Comparison of ENCODE assay signal across 35 mouse cellular contexts in the genomic region with DNA sequence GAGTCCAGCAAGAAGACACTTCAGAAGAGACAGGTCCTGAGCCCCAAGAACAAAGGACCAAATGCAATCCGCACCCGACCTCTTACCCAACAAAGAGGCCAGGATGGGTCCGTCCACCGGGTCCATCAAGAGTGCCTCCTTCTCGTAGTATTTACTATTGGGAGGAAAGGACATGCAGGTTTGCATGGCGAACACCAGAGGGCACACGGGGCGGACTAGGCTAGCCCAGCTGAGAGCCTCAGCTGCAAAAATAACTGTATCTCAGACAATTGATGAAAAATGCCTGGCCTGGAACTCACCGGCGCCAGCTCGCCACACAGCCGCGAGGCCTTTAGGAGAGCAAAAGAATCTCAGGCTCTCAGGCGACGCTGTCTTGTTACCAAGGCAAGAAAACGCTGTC. TPM values are rescaled to one million over a fixed set of nuclear protein-coding genes. Genes with fewer than 3 reads are reported as not detected.
DNase-seq lines count a peak whose midpoint lies in the region; TF ChIP-seq lines count a peak whose summit lies in the region.
"Had no signal": no experiment of that assay in that cellular context is flagged by ENCODE, and none has a peak within 500 bp of the region (broad histone marks: within the 10 kb centered on the region; RNA-seq: fewer than 3 reads in every experiment).

No protein-coding gene starts in this region.

- TF ChIP-seq CTCF in heart, adult 2 months (IDR thresholded peaks at IDR 0.05), result 0 out of 2 replicates have a peak, but pooled peaks have one; percentile 7
- TF ChIP-seq CTCF in left cerebral cortex, adult 2 months (IDR thresholded peaks at IDR 0.05), result peak; percentile 17

- peaks cover 10% of the 10 kb centered on the region for H3K27me3 ChIP-seq in heart, adult 2 months (ENCODE audit: control insufficient read depth, insufficient read depth, low read length)

- H3K4me3 ChIP-seq in heart, adult 2 months, result no peak overlapping the region
- H3K4me3 ChIP-seq in left cerebral cortex, adult 2 months, result no peak overlapping the region
- H3K4me3 ChIP-seq: embryonic facial prominence, embryonic 12.5 days; forebrain, embryonic 10.5 days; hindbrain, embryonic 12.5 days; limb, embryonic 12.5 days; liver, embryonic 15.5 days had no signal

- no peak for TF ChIP-seq POLR2A in heart, adult 2 months (IDR thresholded peaks at IDR 0.05; ENCODE audit: insufficient read depth, low read depth, low read length)

- DNase-seq in heart, adult 2 months, result no peak
- DNase-seq in heart, adult 11 months, result no peak
- DNase-seq in left cerebral cortex, adult 2 months (ENCODE audit: extremely low spot score in 1 of 2, low spot score in 2 of 2), result no peak
- no peak for DNase-seq in left cerebral cortex, adult 18-20 months (ENCODE audit: low spot score in 2 of 2)
- DNase-seq in retina, embryonic 14.5 days (ENCODE audit: low spot score), result peak; percentile 18
- DNase-seq in retina, postnatal 1 day, result no peak
- DNase-seq in gastrocnemius, postnatal 14 days, result no peak
- DNase-seq: adrenal gland, postnatal 25 days; cerebellum, adult 18-20 months; cerebellum, postnatal 25 days; embryo, embryonic 11 days; gastrocnemius, postnatal 10 days; heart, postnatal 36 days; kidney, adult 18-20 months; kidney, postnatal 4 days; lung, postnatal 10 days; right cerebral cortex, postnatal 25 days; thymus, adult 2 months; thymus, postnatal 36 days had no signal

- no peaks in the 10 kb centered on the region for H3K79me2 ChIP-seq in heart, adult 2 months (replicated peaks; ENCODE audit: control insufficient read depth, insufficient read depth, low read length)

- H3K27ac ChIP-seq in heart, adult 2 months, result no peak overlapping the region
- H3K27ac ChIP-seq in left cerebral cortex, adult 2 months, result no peak overlapping the region
- H3K27ac ChIP-seq: embryonic facial prominence, embryonic 12.5 days; forebrain, embryonic 10.5 days; hindbrain, embryonic 12.5 days; limb, embryonic 12.5 days; liver, embryonic 15.5 days had no signal

- no peaks in the 10 kb centered on the region for H3K4me1 ChIP-seq in heart, adult 2 months (ENCODE audit: control insufficient read depth, insufficient read depth, low read length)
- H3K4me1 ChIP-seq: limb, embryonic 12.5 days; liver, embryonic 15.5 days had no signal

- 57% methylated on average over 16 of the region's 16 CpGs for WGBS in heart, adult 2 months

- intact Hi-C loops in heart, adult 2 months (cut with DNase I), result no loop called here
- intact Hi-C loops in left cerebral cortex, adult 2 months (cut with DNase I), result no loop called here
- intact Hi-C loops in gastrocnemius, postnatal 14 days (cut with DNase I; ENCODE audit: low total_unique reads), result no loop called here

- TF ChIP-seq EP300 in heart, adult 2 months (IDR thresholded peaks at IDR 0.05; ENCODE audit: insufficient read depth, low read depth, low read length), result no peak

- no peak overlapping the region for H3K9ac ChIP-seq in heart, adult 2 months (ENCODE audit: low read depth, low read length)
- H3K9ac ChIP-seq: embryonic facial prominence, embryonic 12.5 days; hindbrain, embryonic 12.5 days; limb, embryonic 12.5 days; liver, embryonic 15.5 days had no signal

- no peaks in the 10 kb centered on the region for H3K36me3 ChIP-seq in heart, adult 2 months (ENCODE audit: control insufficient read depth, insufficient read depth, low read length)
- H3K36me3 ChIP-seq: embryonic facial prominence, embryonic 12.5 days; forebrain, embryonic 10.5 days; limb, embryonic 12.5 days; liver, embryonic 15.5 days had no signal

RNA-seq across cellular contexts. Expression of a gene that starts 25.0 kb away (rescaled TPM):
- total RNA-seq in heart, adult 2 months (2021), result 1 to 10 TPM in 1 of 2 experiments, under 1 TPM in 1; 0.52 to 1.2 TPM
- polyA plus RNA-seq in heart, adult 2 months (2012; rRNA removed), result 0.43 and 0.67 TPM in 2 replicates
- total RNA-seq in left cerebral cortex, adult 2 months (2021), result 100 to 1,000 TPM; 175 to 185 TPM
- 100 to 1,000 TPM; 157 to 158 TPM for total RNA-seq in left cerebral cortex, adult 18-20 months (2021)
- total RNA-seq in gastrocnemius, postnatal 14 days (2021), result under 1 TPM; 0.62 to 0.70 TPM
- total RNA-seq: granulocyte monocyte progenitor cell, adult 5-6 weeks; monocyte, adult 5-6 weeks had no signal
- polyA plus RNA-seq: CD4-positive, CD25-positive, alpha-beta regulatory T cell, adult 4 months had no signal

RNA-seq across cellular contexts. Expression of a gene that starts 58.8 kb away (rescaled TPM):
- total RNA-seq in heart, adult 2 months (2021), result not detected
- not detected in 2 replicates for polyA plus RNA-seq in heart, adult 2 months (2012; rRNA removed)
- total RNA-seq in left cerebral cortex, adult 2 months (2021), result not detected
- not detected for total RNA-seq in left cerebral cortex, adult 18-20 months (2021)
- total RNA-seq in gastrocnemius, postnatal 14 days (2021), result not detected
- total RNA-seq: adrenal gland, adult 18-20 months; adrenal gland, postnatal 25 days; gastrocnemius, postnatal 10 days; granulocyte monocyte progenitor cell, adult 5-6 weeks; heart, postnatal 36 days; left cerebral cortex, postnatal 25 days; liver, adult 2 months; monocyte, adult 5-6 weeks had no signal
- polyA plus RNA-seq: CD4-positive, CD25-positive, alpha-beta regulatory T cell, adult 4 months; forebrain, embryonic 16.5 days; heart, embryonic 11.5 days; heart, embryonic 16.5 days; limb, embryonic 12.5 days; liver, adult 2 months; liver, embryonic 15.5 days; neural tube, embryonic 14.5 days; spleen, adult 2 months; thymus, adult 2 months had no signal

Comparison
In these comparisons a context has a peak if more than half of its experiments do, and no peak if none do; other contexts are left out.
1. RNA of a gene that starts 25.0 kb away (total RNA-seq): 175 to 185 TPM in left cerebral cortex, adult 2 months and 157 to 158 TPM in left cerebral cortex, adult 18-20 months; 0.52 to 1.2 TPM in heart, adult 2 months and 0.62 to 0.70 TPM in gastrocnemius, postnatal 14 days; every median in the first group is over 10 times any median in the second.